Mouse (Mus musculus) limb, embryonic 12.5 days (tissue): ENCODE results near the gene Btbd9. TPM values are rescaled to one million over a fixed set of nuclear protein-coding genes. Genes with fewer than 3 reads are reported as not detected.

Experiments
- ATAC-seq: fragments of 200-750 bp; cut with Nextera tagmentation; 2 replicates; pipeline ENCODE4 v1.8.0; 2017; ENCODE audit warnings: low read depth, moderate TSS enrichment; ENCODE audit not compliant: insufficient number of reproducible peaks, insufficient read depth, low FRiP score, low TSS enrichment
- H3K27ac ChIP-seq: fragments of 300-500 bp; sonication (generic); 2 replicates; pipeline ENCODE4 v1.5.1; 2016; ENCODE audit warnings: mild to moderate bottlenecking, moderate library complexity
- H3K27me3 ChIP-seq: fragments of 300-500 bp; sonication (generic); 2 replicates; pipeline ENCODE4 v1.6.1; 2016; ENCODE audit warnings: mild to moderate bottlenecking, moderate library complexity
- H3K36me3 ChIP-seq: fragments of 300-500 bp; sonication (generic); 2 replicates; pipeline ENCODE4 v1.6.1; 2016; ENCODE audit warnings: mild to moderate bottlenecking, moderate library complexity
- H3K4me1 ChIP-seq: fragments of 300-500 bp; sonication (generic); replicated peaks from 2 replicates; pipeline ENCODE4 v1.6.1; 2016
- H3K4me2 ChIP-seq: fragments of 300-500 bp; sonication (generic); 2 replicates; pipeline ENCODE4 v1.6.1; 2016; ENCODE audit warnings: mild to moderate bottlenecking, moderate library complexity
- H3K4me3 ChIP-seq: fragments of 300-500 bp; sonication (generic); replicated peaks from 2 replicates; pipeline ENCODE4 v1.5.1; 2016; ENCODE audit warnings: mild to moderate bottlenecking
- H3K9ac ChIP-seq: fragments of 300-500 bp; sonication (generic); replicated peaks from 2 replicates; pipeline ENCODE4 v1.6.1; 2016; ENCODE audit warnings: mild to moderate bottlenecking, moderate library complexity
- H3K9me3 ChIP-seq: fragments of 300-500 bp; sonication (generic); 2 replicates; pipeline ENCODE4 v1.6.1; 2016; ENCODE audit warnings: mild to moderate bottlenecking, moderate library complexity
- WGBS: fragments of 180-500 bp; shearing (Covaris S2); methylation state at CpG from one replicate; pipeline ENCODE4 v1.1.7; 2016; 5-methylcytosine and 5-hydroxymethylcytosine counted together
- polyA plus RNA-seq: library from polyadenylated mRNA; unstranded; fragments of >200 nt; fragmentation: Nextera tagmentation; extraction: Ambion mirVana; gene quantifications from 2 replicates; pipeline ENCODE4 v1.2.1, GENCODE M21; 2016

Btbd9 gene
- polyA plus RNA-seq, 1 experiment from 2014 or later: 70.6 TPM

GRCm38 (mm10) chr17:30611221-30612074 is 35.2 kb upstream of the Btbd9 start:
- WGBS: 24% methylated on average over 18 of the region's 18 CpGs
- no peak for ATAC-seq
- Histone ChIP-seq H3K27ac (peak overlapping the region; percentile 89), H3K36me3 (0 out of 2 replicates have a peak, but pooled peaks cover 2% of the 10 kb centered on the region), H3K9me3 (no peaks in the 10 kb centered on the region), H3K4me2 (peak overlapping the region; percentile 64), H3K9ac (peak overlapping the region; percentile 84), H3K4me1 (peaks cover 39% of the 10 kb centered on the region), H3K4me3 (peak overlapping the region; percentile 68), H3K27me3 (no peaks in the 10 kb centered on the region)

DNA sequence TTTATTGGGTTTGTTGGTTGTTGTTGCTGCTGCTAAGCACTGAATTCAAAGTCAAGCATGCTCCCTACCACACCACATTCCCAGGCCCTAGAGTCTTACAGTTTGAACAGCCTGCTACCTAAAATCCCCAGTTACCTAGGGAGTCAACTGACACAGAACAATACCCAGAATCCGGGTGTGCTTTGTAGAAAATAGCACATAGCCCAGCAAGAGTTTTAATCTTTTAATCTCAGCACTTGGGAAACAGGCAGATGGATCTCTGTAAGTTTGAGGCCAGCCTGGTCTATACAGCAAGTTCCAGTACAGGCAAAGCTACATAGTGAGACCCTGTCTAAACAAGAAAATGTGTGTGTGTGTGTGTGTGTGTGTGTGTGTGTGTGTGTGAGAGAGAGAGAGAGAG is 34.5 kb upstream of the Btbd9 start:
- Histone ChIP-seq H3K9ac (no peak overlapping the region), H3K27me3 (no peaks in the 10 kb centered on the region), H3K4me3 (no peak overlapping the region), H3K9me3 (no peaks in the 10 kb centered on the region), H3K4me2 (no peak overlapping the region; the same call in 1 of the 2 replicates), H3K27ac (no peak overlapping the region), H3K36me3 (0 out of 2 replicates have a peak, but pooled peaks cover 2% of the 10 kb centered on the region), H3K4me1 (peaks cover 44% of the 10 kb centered on the region)
- no peak for ATAC-seq
- WGBS: 86% methylated on average over 1 of the region's 1 CpGs

DNA sequence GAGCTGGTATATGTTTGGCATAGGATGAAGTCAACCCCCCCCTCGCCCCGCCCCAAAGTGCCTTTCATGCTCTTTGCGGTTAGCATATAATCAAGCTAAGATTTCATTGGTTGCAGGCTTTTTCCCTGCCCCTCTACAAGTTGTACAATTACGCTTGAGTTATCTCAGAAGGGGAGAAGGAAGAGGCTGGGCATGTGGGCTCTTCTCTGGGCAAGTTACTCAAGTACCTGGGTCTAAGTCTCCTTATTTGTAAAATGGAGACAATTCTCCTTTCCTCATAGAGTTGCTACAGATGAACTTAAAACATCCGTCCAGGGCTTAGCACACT is 33.7 kb upstream of the Btbd9 start:
- Histone ChIP-seq H3K27ac (no peak overlapping the region), H3K4me2 (no peak overlapping the region), H3K4me1 (peaks cover 50% of the 10 kb centered on the region), H3K36me3 (0 out of 2 replicates have a peak, but pooled peaks cover 2% of the 10 kb centered on the region), H3K27me3 (no peaks in the 10 kb centered on the region), H3K4me3 (no peak overlapping the region), H3K9me3 (no peaks in the 10 kb centered on the region), H3K9ac (no peak overlapping the region)
- no peak for ATAC-seq
- WGBS: 97% methylated on average over 5 of the region's 5 CpGs

DNA sequence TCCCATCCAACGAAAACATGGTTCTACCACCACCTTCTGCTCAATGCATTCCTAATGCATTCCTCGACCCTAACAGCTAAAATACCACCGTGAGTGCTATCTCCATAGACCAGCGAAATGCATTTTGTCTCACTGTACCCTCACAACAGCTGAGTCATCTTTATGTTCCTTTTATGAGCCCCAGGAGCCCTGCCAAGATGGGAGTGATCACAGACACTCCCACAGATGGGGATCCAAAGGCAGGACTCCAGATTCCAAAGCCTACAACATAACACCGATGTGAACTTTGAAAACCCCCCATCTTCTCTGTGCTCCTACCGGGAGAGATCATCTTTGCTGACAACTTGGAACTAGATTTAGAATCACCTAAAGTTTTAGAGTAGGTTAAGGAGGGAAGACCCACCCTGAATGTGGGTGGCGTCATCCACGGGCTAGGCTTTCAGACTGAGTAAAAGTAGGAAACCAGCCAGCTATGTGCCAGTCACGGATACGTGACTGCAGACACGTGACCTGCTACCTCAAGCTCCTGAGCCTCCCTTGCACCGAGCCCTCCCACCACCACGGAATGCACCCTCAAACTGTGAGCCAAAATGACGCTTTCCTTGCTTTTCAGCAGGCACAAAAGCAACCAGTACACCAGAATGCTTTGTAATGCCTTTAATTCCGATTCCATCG is 33.2 kb upstream of the Btbd9 start:
- no peaks in the 10 kb centered on the region for H3K9me3 ChIP-seq
- no peak overlapping the region for H3K4me3 ChIP-seq
- H3K27ac ChIP-seq: no peak overlapping the region
- ATAC-seq: no peak
- peaks cover 50% of the 10 kb centered on the region for H3K4me1 ChIP-seq
- no peak overlapping the region for H3K9ac ChIP-seq
- WGBS: 90% methylated on average over 16 of the region's 16 CpGs
- H3K36me3 ChIP-seq: 0 out of 2 replicates have a peak, but pooled peaks cover 2% of the 10 kb centered on the region
- H3K4me2 ChIP-seq: no peak overlapping the region
- no peaks in the 10 kb centered on the region for H3K27me3 ChIP-seq

DNA sequence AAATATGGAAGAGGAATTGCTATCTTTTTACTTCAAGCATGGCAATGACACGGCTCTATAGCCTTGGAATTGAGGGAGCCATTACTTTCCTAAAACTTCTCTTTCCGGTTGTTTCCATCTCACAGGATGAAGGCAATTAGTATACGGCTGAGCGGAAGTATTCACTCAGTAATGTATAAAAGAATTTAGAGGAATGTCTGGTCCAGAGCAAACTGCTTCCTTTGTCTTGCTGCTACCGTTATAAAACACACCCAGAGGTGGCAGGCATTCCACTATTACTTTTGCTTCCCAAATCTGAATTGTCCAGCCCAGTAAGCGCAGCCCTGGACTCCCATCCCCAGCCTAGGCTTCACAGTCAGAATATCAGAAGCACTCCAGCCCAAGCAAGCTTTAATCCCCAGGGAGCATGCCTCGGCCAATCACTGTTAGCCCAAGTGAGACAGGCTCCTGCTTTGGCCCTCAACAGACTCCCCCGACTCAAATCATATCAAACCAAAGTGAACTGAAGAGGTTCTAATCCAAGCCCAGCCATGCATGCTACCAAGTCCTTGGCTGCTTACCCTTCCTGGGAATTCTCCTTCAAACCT is 31.7 kb upstream of the Btbd9 start:
- WGBS: 65% methylated on average over 8 of the region's 8 CpGs
- Histone ChIP-seq H3K27me3 (no peaks in the 10 kb centered on the region), H3K36me3 (peaks cover 7% of the 10 kb centered on the region), H3K9ac (no peak overlapping the region), H3K4me2 (no peak overlapping the region), H3K27ac (peak overlapping the region; percentile 67; the same call in 1 of the 2 replicates), H3K9me3 (no peaks in the 10 kb centered on the region), H3K4me3 (no peak overlapping the region), H3K4me1 (peaks cover 50% of the 10 kb centered on the region)
- ATAC-seq: no peak

DNA sequence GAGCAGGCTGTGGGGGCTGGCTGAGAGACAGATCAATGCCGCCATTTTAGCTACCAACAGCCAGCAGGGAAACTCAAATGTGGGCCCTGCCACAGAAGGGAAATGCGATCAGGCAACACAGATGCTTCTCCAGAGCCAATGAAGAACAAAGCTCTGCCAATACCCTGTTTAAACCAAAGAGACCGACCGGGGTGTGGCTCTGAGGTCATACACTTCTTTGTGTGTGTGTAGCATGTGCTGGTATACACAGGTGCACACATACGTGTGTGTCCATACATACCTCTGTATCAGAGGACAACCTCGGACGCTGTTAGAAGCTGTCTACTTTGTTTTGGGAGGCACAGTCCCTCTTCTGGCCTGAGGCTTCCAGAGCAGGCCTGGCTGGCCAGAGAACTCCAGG is 31.0 kb upstream of the Btbd9 start:
- peak overlapping the region; percentile 67 for H3K27ac ChIP-seq

DNA sequence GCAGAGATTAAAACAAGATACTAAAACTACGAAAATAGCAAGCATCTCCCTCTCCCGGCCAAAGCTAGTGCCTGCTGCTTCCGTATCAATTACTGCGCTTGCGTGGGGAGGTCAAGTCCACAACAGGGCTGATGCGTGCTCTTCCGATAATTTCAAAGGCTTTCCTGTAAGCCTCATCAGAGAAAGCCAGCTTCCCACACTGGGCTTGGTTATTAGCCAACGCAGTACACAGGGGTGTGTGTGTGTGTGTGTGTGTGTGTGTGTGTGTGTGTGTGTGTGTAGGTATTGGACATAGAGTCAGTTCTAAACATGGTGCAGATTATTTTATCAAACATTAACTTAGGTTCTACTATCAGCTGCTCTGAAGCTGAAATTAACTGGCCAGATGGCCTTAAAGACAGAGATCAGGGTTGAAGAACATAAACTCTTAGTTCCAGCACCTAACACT is 30.4 kb upstream of the Btbd9 start:
- H3K9ac ChIP-seq: no peak overlapping the region
- ATAC-seq: no peak
- H3K9me3 ChIP-seq: no peaks in the 10 kb centered on the region
- WGBS: 84% methylated on average over 8 of the region's 8 CpGs
- H3K27me3 ChIP-seq: no peaks in the 10 kb centered on the region
- peaks cover 20% of the 10 kb centered on the region for H3K36me3 ChIP-seq
- H3K4me3 ChIP-seq: no peak overlapping the region
- peaks cover 50% of the 10 kb centered on the region for H3K4me1 ChIP-seq
- H3K4me2 ChIP-seq: no peak overlapping the region
- H3K27ac ChIP-seq: no peak overlapping the region

More for the DNA sequence above, 31.0 kb upstream of the Btbd9 start:
- Histone ChIP-seq H3K4me2 (no peak overlapping the region), H3K36me3 (peaks cover 14% of the 10 kb centered on the region), H3K4me1 (peaks cover 50% of the 10 kb centered on the region), H3K9me3 (no peaks in the 10 kb centered on the region), H3K9ac (no peak overlapping the region), H3K27me3 (no peaks in the 10 kb centered on the region), H3K4me3 (no peak overlapping the region)
- 89% methylated on average over 7 of the region's 7 CpGs for WGBS
- no peak for ATAC-seq

GRCm38 (mm10) chr17:30606206-30606605 is 29.9 kb upstream of the Btbd9 start:
- Histone ChIP-seq H3K4me3 (no peak overlapping the region), H3K36me3 (peaks cover 25% of the 10 kb centered on the region), H3K27me3 (no peaks in the 10 kb centered on the region), H3K9me3 (no peaks in the 10 kb centered on the region), H3K27ac (0 out of 2 replicates have a peak overlapping the region, but pooled peaks have one; percentile 12), H3K4me1 (peaks cover 46% of the 10 kb centered on the region), H3K9ac (no peak overlapping the region), H3K4me2 (no peak overlapping the region)
- WGBS: 76% methylated on average over 11 of the region's 11 CpGs
- ATAC-seq: no peak

DNA sequence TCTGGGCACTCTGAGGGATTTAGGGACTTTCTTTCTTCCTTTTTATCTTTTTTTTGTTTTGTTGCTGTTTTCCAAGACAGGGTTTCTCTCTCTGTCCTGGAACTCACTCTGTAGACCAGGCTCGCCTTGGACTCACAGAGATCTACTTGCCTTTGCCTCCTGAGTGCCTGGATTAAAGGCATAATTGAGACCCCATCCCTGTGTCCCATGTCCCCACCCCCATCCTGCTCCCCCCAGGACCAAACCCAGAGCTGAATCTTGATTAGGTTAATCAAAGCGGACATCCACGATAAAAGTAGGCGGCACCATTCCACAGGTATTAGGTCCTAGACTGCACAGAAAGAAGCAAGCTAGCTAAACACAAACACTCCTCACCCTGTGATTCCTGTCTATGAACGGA is 28.7 kb upstream of the Btbd9 start:
- Histone ChIP-seq H3K9ac (no peak overlapping the region), H3K27me3 (no peaks in the 10 kb centered on the region), H3K36me3 (peaks cover 37% of the 10 kb centered on the region), H3K4me2 (no peak overlapping the region), H3K9me3 (no peaks in the 10 kb centered on the region), H3K27ac (no peak overlapping the region), H3K4me1 (peaks cover 40% of the 10 kb centered on the region), H3K4me3 (no peak overlapping the region)
- ATAC-seq: no peak
- 84% methylated on average over 5 of the region's 5 CpGs for WGBS

- H3K4me2 ChIP-seq: no peak overlapping the region
- no peaks in the 10 kb centered on the region for H3K9me3 ChIP-seq
- peaks cover 35% of the 10 kb centered on the region for H3K4me1 ChIP-seq
- ATAC-seq: no peak
- H3K4me3 ChIP-seq: no peak overlapping the region
- no peaks in the 10 kb centered on the region for H3K27me3 ChIP-seq
- peaks cover 39% of the 10 kb centered on the region for H3K36me3 ChIP-seq
- H3K9ac ChIP-seq: no peak overlapping the region
- H3K27ac ChIP-seq: no peak overlapping the region
- WGBS: 88% methylated on average over 6 of the region's 6 CpGs
Observed at GRCm38 (mm10) chr17:30604296-30604695, 28.0 kb upstream of the Btbd9 start.

DNA sequence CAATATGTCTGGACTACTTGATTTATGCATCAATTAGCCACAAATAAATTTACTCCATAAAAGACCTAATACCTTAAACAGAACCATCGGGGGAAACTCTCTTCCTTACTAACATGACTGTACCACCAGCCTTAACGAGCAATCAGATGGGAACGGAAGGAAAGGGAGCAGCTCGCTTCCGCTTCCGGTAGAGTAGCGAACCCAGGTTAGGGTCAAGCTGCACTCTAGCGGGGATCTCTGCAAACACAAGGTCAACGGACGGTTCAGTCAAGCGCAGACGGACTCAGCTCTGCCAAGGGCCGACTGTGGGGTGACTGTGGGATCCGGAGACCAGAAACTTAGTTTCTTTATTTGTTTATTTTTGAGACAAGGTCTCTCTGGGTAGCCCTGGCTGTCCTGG is 25.9 kb upstream of the Btbd9 start:
- no peak overlapping the region for H3K9ac ChIP-seq
- H3K27me3 ChIP-seq: no peaks in the 10 kb centered on the region
- no peak overlapping the region for H3K4me3 ChIP-seq
- H3K27ac ChIP-seq: no peak overlapping the region
- H3K9me3 ChIP-seq: no peaks in the 10 kb centered on the region
- 81% methylated on average over 14 of the region's 14 CpGs for WGBS
- H3K4me1 ChIP-seq: peaks cover 19% of the 10 kb centered on the region
- peaks cover 57% of the 10 kb centered on the region for H3K36me3 ChIP-seq
- no peak for ATAC-seq
- H3K4me2 ChIP-seq: no peak overlapping the region
